Mouse (Mus musculus) brain, embryonic 14.5 days (tissue): ENCODE data around the gene Swap70.

Source experiments
- CTCF ChIP-seq: fragments of 200-500 bp; IDR thresholded peaks from 2 replicates; pipeline ENCODE4 v1.5.1; 2012; ENCODE audit warnings: inconsistent platforms, mild to moderate bottlenecking, moderate library complexity, borderline replicate concordance; ENCODE audit not compliant: insufficient read depth, insufficient read length; ENCODE audit errors: extremely low read depth
- POLR2A ChIP-seq: fragments of 200-500 bp; IDR thresholded peaks from 2 replicates; pipeline ENCODE4 v1.6.1; 2012; ENCODE audit warnings: mild to moderate bottlenecking, inconsistent platforms, borderline replicate concordance; ENCODE audit not compliant: poor library complexity, insufficient read depth, insufficient read length, severe bottlenecking; ENCODE audit errors: extremely low read depth

GRCm38 (mm10) chr7:110267014-110267413 is 45.5 kb downstream of the Swap70 start:
- TF ChIP-seq CTCF (no peak), POLR2A (no peak)
